Mouse (Mus musculus): Measurements from ENCODE around the gene Tmem89. TPM values are rescaled to one million over a fixed set of nuclear protein-coding genes. Genes with fewer than 3 reads are reported as not detected.

The Tmem89 gene
- total and polyA plus RNA-seq, 3 experiments = 0.35 TPM; not detected in 2

- DNase-seq = peak in 1 of 2 experiments; percentile 36
Observed at GRCm38 (mm10) chr9:108949967-108950728, 35.7 kb downstream of the Tmem89 start.

DNA sequence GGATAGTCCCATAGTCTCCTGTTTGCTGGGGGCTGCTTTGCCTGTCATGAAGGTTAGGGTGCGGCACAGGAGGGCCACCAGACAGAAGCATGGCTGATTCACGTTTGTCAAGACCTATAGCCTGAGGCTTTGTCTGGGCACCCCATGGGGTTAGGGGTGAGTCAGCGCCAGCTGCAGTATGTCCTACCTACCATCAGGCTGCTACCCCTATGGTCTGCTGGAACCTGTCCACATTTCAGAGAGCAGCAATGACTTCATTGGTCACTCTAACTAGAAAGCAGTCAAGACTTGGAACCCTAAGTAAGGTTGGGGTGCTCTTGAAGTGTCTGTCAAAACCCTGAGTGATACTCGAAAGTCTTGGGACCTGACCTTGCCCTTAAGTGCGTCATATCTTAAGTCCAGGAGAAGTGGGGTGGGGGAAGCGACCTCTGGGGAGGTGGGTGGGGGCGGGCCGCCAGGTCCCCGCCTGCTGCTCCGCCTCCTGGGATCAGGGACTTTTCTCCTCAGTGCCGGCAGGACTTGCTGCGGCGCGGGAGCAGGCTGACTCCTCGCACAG, 38.7 kb downstream of the Tmem89 start, which contains the start of gene Col7a1:
Gene Col7a1 (plus strand): TSS at position 506 of the 556 bp plus-strand sequence.
- Histone ChIP-seq H3K4me3 (no peak within 1 kb of the TSS), H3K27ac (no peak within 1 kb of the TSS), H3K27me3 (ENCODE audit: control insufficient read depth, insufficient read depth, low read length) (no peaks in the 10 kb centered on the region), H3K4me1 (ENCODE audit: control insufficient read depth, insufficient read depth, low read length) (no peaks in the 10 kb centered on the region), H3K36me3 (ENCODE audit: control insufficient read depth, insufficient read depth, low read length) (no peaks in the 10 kb centered on the region), H3K9ac (ENCODE audit: low read depth, low read length) (no peak within 1 kb of the TSS), H3K79me2 (replicated peaks; ENCODE audit: control insufficient read depth, insufficient read depth, low read length) (no peaks in the 10 kb centered on the region)
- TF ChIP-seq EP300 (IDR thresholded peaks at IDR 0.05; ENCODE audit: insufficient read depth, low read depth, low read length) (no peak), CTCF (IDR thresholded peaks at IDR 0.05) (no peak), POLR2A (IDR thresholded peaks at IDR 0.05; ENCODE audit: insufficient read depth, low read depth, low read length) (no peak)
- 12% methylated on average over 15 of the region's 15 CpGs for WGBS
- intact Hi-C loops (cut with DNase I) = no loop called here
- no peak for DNase-seq

More at GRCm38 (mm10) chr9:108949967-108950728, 35.7 kb downstream of the Tmem89 start:
- no peak overlapping the region for H3K9ac ChIP-seq (ENCODE audit: low read depth, low read length)
- no peak overlapping the region for H3K4me3 ChIP-seq
- no peak overlapping the region for H3K27ac ChIP-seq
- no peaks in the 10 kb centered on the region for H3K4me1 ChIP-seq (ENCODE audit: control insufficient read depth, insufficient read depth, low read length)
- no peaks in the 10 kb centered on the region; the same call in 1 of the 2 replicates for H3K36me3 ChIP-seq (ENCODE audit: control insufficient read depth, insufficient read depth, low read length)
- intact Hi-C loops (cut with DNase I) = no loop called here
- no peaks in the 10 kb centered on the region for H3K27me3 ChIP-seq (ENCODE audit: control insufficient read depth, insufficient read depth, low read length)
- 77% methylated on average over 9 of the region's 9 CpGs for WGBS
- TF ChIP-seq CTCF (IDR thresholded peaks at IDR 0.05) = no peak
- 0 out of 2 replicates have a peak, but pooled peaks have one; percentile 0 for TF ChIP-seq EP300 (IDR thresholded peaks at IDR 0.05; ENCODE audit: insufficient read depth, low read depth, low read length)
- H3K79me2 ChIP-seq (replicated peaks; ENCODE audit: control insufficient read depth, insufficient read depth, low read length) = no peaks in the 10 kb centered on the region

- Histone ChIP-seq H3K27ac (no peak overlapping the region), H3K4me3 (no peak overlapping the region), H3K36me3 (ENCODE audit: control insufficient read depth, insufficient read depth, low read length) (no peaks in the 10 kb centered on the region), H3K4me1 (ENCODE audit: control insufficient read depth, insufficient read depth, low read length) (no peaks in the 10 kb centered on the region), H3K9ac (ENCODE audit: low read depth, low read length) (no peak overlapping the region), H3K79me2 (replicated peaks; ENCODE audit: control insufficient read depth, insufficient read depth, low read length) (no peaks in the 10 kb centered on the region), H3K27me3 (ENCODE audit: control insufficient read depth, insufficient read depth, low read length) (no peaks in the 10 kb centered on the region)
- intact Hi-C loops (cut with DNase I) = no loop called here
- DNase-seq = no peak
- TF ChIP-seq POLR2A (IDR thresholded peaks at IDR 0.05; ENCODE audit: insufficient read depth, low read depth, low read length) = no peak
- TF ChIP-seq EP300 (IDR thresholded peaks at IDR 0.05; ENCODE audit: insufficient read depth, low read depth, low read length) = no peak
- no peak for TF ChIP-seq CTCF (IDR thresholded peaks at IDR 0.05)
- 87% methylated on average over 11 of the region's 11 CpGs for whole genome bisulfite sequencing
Observed at GRCm38 (mm10) chr9:108955241-108955640, 40.8 kb downstream of the Tmem89 start.

GRCm38 (mm10) chr9:108955846-108956245, 41.4 kb downstream of the Tmem89 start:
- intact Hi-C loops (cut with DNase I) = no loop called here
- H3K27me3 ChIP-seq (ENCODE audit: control insufficient read depth, insufficient read depth, low read length) = no peaks in the 10 kb centered on the region
- H3K9ac ChIP-seq (ENCODE audit: low read depth, low read length) = no peak overlapping the region
- no peak overlapping the region for H3K27ac ChIP-seq
- 90% methylated on average over 11 of the region's 11 CpGs for WGBS
- no peaks in the 10 kb centered on the region for H3K36me3 ChIP-seq (ENCODE audit: control insufficient read depth, insufficient read depth, low read length)
- no peaks in the 10 kb centered on the region for H3K4me1 ChIP-seq (ENCODE audit: control insufficient read depth, insufficient read depth, low read length)
- DNase-seq = no peak
- no peak overlapping the region for H3K4me3 ChIP-seq
- H3K79me2 ChIP-seq (replicated peaks; ENCODE audit: control insufficient read depth, insufficient read depth, low read length) = no peaks in the 10 kb centered on the region
- no peak for TF ChIP-seq CTCF (IDR thresholded peaks at IDR 0.05)

DNA sequence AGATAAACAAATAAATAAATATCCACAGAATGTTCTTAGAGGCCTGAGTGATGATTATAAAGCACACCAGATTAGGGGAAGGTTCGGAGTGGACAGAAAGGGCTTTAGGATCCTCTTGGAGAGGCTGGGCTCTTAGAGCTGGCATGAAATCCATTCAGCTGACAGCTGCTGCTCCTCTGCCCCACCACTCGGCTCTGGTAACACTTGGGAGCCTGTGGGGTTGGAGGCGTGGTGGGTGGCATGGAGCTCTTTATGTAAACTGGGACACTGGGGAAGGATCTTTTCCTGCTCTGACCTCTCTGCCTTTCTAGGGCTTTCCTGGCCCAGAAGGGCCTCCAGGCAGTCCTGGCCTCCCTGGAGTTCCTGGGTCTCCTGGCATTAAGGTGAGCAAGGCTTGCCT, 49.2 kb downstream of the Tmem89 start:
- no peaks in the 10 kb centered on the region for H3K4me1 ChIP-seq (ENCODE audit: control insufficient read depth, insufficient read depth, low read length)
- no peak overlapping the region for H3K27ac ChIP-seq
- intact Hi-C loops (cut with DNase I) = no loop called here
- 68% methylated on average over 3 of the region's 3 CpGs for WGBS
- no peaks in the 10 kb centered on the region for H3K79me2 ChIP-seq (replicated peaks; ENCODE audit: control insufficient read depth, insufficient read depth, low read length)
- no peak overlapping the region for H3K4me3 ChIP-seq
- H3K36me3 ChIP-seq (ENCODE audit: control insufficient read depth, insufficient read depth, low read length) = no peaks in the 10 kb centered on the region
- TF ChIP-seq EP300 (IDR thresholded peaks at IDR 0.05; ENCODE audit: insufficient read depth, low read depth, low read length) (no peak), CTCF (IDR thresholded peaks at IDR 0.05) (no peak), POLR2A (IDR thresholded peaks at IDR 0.05; ENCODE audit: insufficient read depth, low read depth, low read length) (no peak)
- H3K9ac ChIP-seq (ENCODE audit: low read depth, low read length) = no peak overlapping the region
- no peaks in the 10 kb centered on the region for H3K27me3 ChIP-seq (ENCODE audit: control insufficient read depth, insufficient read depth, low read length)
- no peak for DNase-seq

DNA sequence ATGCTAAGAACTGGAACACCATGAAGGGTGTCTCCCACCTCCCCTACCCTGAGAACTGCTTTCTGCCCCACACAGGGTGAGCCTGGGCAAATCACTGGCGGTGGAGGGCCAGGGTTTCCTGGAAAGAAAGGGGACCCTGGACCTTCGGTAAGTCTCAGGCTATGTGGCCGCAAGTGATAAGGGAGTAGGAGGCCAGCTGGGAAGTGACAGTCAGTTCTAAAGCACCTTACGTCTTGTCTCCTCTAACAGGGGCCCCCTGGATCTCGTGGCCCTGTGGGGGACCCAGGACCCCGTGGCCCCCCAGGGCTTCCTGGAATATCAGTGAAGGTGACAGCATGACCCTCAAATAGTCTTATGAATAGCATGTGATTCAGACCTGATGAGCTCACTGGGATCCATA, 49.9 kb downstream of the Tmem89 start:
- no peaks in the 10 kb centered on the region for H3K79me2 ChIP-seq (replicated peaks; ENCODE audit: control insufficient read depth, insufficient read depth, low read length)
- no peak overlapping the region for H3K27ac ChIP-seq
- 73% methylated on average over 6 of the region's 6 CpGs for WGBS
- no peak overlapping the region for H3K4me3 ChIP-seq
- H3K36me3 ChIP-seq (ENCODE audit: control insufficient read depth, insufficient read depth, low read length) = no peaks in the 10 kb centered on the region
- no peak for TF ChIP-seq EP300 (IDR thresholded peaks at IDR 0.05; ENCODE audit: insufficient read depth, low read depth, low read length)
- TF ChIP-seq POLR2A (IDR thresholded peaks at IDR 0.05; ENCODE audit: insufficient read depth, low read depth, low read length) = no peak
- no peak for TF ChIP-seq CTCF (IDR thresholded peaks at IDR 0.05)
- DNase-seq = no peak
- no peaks in the 10 kb centered on the region for H3K27me3 ChIP-seq (ENCODE audit: control insufficient read depth, insufficient read depth, low read length)
- intact Hi-C loops (cut with DNase I) = no loop called here
- H3K9ac ChIP-seq (ENCODE audit: low read depth, low read length) = no peak overlapping the region
- no peaks in the 10 kb centered on the region for H3K4me1 ChIP-seq (ENCODE audit: control insufficient read depth, insufficient read depth, low read length)

Other genes starting within 250 kb of the Tmem89 start
- 10 to 100 TPM; 78.8 to 82.8 TPM for gene Prkar2a, start 225.3 kb upstream of the Tmem89 start, total RNA-seq (2021)
- gene Prkar2a, start 225.3 kb upstream of the Tmem89 start, polyA plus RNA-seq (2012; rRNA removed) = 22.9 and 42.6 TPM in 2 replicates
- gene Ip6k2, start 130.8 kb upstream of the Tmem89 start, total RNA-seq (2021) = 10 to 100 TPM; 19.2 to 20.6 TPM
- 22.3 and 25.7 TPM in 2 replicates for gene Ip6k2, start 130.8 kb upstream of the Tmem89 start, polyA plus RNA-seq (2012; rRNA removed)
- gene Nckipsd, start 106.3 kb upstream of the Tmem89 start, total RNA-seq (2021) = 1 to 10 TPM; 7.8 to 8.9 TPM
- gene Nckipsd, start 106.3 kb upstream of the Tmem89 start, polyA plus RNA-seq (2012; rRNA removed) = 16.8 and 19.6 TPM in 2 replicates
- under 1 TPM; 0.02 to 0.03 TPM for gene Celsr3, start 88.3 kb upstream of the Tmem89 start, total RNA-seq (2021)
- 0.06 and 0.41 TPM in 2 replicates for gene Celsr3, start 88.3 kb upstream of the Tmem89 start, polyA plus RNA-seq (2012; rRNA removed)
- 10 to 100 TPM; 20.8 to 24.3 TPM for gene Slc26a6, start 61.3 kb upstream of the Tmem89 start, total RNA-seq (2021)
- 34.5 and 47.8 TPM in 2 replicates for gene Slc26a6, start 61.3 kb upstream of the Tmem89 start, polyA plus RNA-seq (2012; rRNA removed)
- gene Uqcrc1, start 22.0 kb downstream of the Tmem89 start, total RNA-seq (2021) = 1,000 to 10,000 TPM; 2,061 to 2,422 TPM
- 2,481 and 2,989 TPM in 2 replicates for gene Uqcrc1, start 22.0 kb downstream of the Tmem89 start, polyA plus RNA-seq (2012; rRNA removed)
- gene Col7a1, start 39.0 kb downstream of the Tmem89 start, total RNA-seq (2021) = under 1 TPM; 0.30 to 0.47 TPM
- 0.57 and 1.1 TPM in 2 replicates for gene Col7a1, start 39.0 kb downstream of the Tmem89 start, polyA plus RNA-seq (2012; rRNA removed)
- gene Ucn2, start 71.4 kb downstream of the Tmem89 start, total RNA-seq (2021) = not detected
- 0.20 TPM in 1 of 2 replicates, not detected in the other for gene Ucn2, start 71.4 kb downstream of the Tmem89 start, polyA plus RNA-seq (2012; rRNA removed)
- 1 to 10 TPM; 1.3 to 1.9 TPM for gene Pfkfb4, start 77.2 kb downstream of the Tmem89 start, total RNA-seq (2021)
- gene Pfkfb4, start 77.2 kb downstream of the Tmem89 start, polyA plus RNA-seq (2012; rRNA removed) = 7.3 and 7.4 TPM in 2 replicates
- gene Shisa5, start 123.9 kb downstream of the Tmem89 start, total RNA-seq (2021) = 10 to 100 TPM; 40.3 to 43.2 TPM
- gene Shisa5, start 123.9 kb downstream of the Tmem89 start, polyA plus RNA-seq (2012; rRNA removed) = 170 and 218 TPM in 2 replicates
- gene Trex1, start 145.1 kb downstream of the Tmem89 start, total RNA-seq (2021) = 10 to 100 TPM; 12.6 to 13.3 TPM
- 45.8 and 55.2 TPM in 2 replicates for gene Trex1, start 145.1 kb downstream of the Tmem89 start, polyA plus RNA-seq (2012; rRNA removed)
- 1 to 10 TPM; 8.0 to 9.0 TPM for gene Atrip, start 159.5 kb downstream of the Tmem89 start, total RNA-seq (2021)
- 10.0 and 13.9 TPM in 2 replicates for gene Atrip, start 159.5 kb downstream of the Tmem89 start, polyA plus RNA-seq (2012; rRNA removed)
- 10 to 100 TPM; 11.1 to 11.8 TPM for gene Ccdc51, start 167.9 kb downstream of the Tmem89 start, total RNA-seq (2021)
- 7.0 and 9.2 TPM in 2 replicates for gene Ccdc51, start 167.9 kb downstream of the Tmem89 start, polyA plus RNA-seq (2012; rRNA removed)
- gene Tma7, start 168.0 kb downstream of the Tmem89 start, total RNA-seq (2021) = 100 to 1,000 TPM; 218 to 235 TPM
- gene Tma7, start 168.0 kb downstream of the Tmem89 start, polyA plus RNA-seq (2012; rRNA removed) = 41.4 and 59.3 TPM in 2 replicates
- gene Plxnb1, start 180.8 kb downstream of the Tmem89 start, total RNA-seq (2021) = 10 to 100 TPM; 15.7 to 21.1 TPM
- gene Plxnb1, start 180.8 kb downstream of the Tmem89 start, polyA plus RNA-seq (2012; rRNA removed) = 25.0 and 31.9 TPM in 2 replicates
- gene Fbxw21, start 247.4 kb downstream of the Tmem89 start, total RNA-seq (2021) = not detected
- not detected in 2 replicates for gene Fbxw21, start 247.4 kb downstream of the Tmem89 start, polyA plus RNA-seq (2012; rRNA removed)